Mouse (Mus musculus) adrenal gland, adult 2 months (tissue): Measurements from ENCODE around the gene Gm2237. TPM values are rescaled to one million over a fixed set of nuclear protein-coding genes. Genes with fewer than 3 reads are reported as not detected.
"Not testable (repeated sequence)": the region's sequence is repeated elsewhere in the genome, so short reads cannot be mapped to it uniquely, and the experiment has no call there.

Experiments used
- DNase-seq: peaks from one replicate; pipeline ENCODE4 v3.0.0; 2021
- long read RNA-seq: library from polyadenylated mRNA; stranded (forward); transcript quantifications from one replicate; pipeline ENCODE4 v2.0.0, GENCODE M21; 2021
- polyA plus RNA-seq: library from polyadenylated mRNA; depleted of rRNA; stranded (reverse); fragments of >200 nt; gene quantifications from 2 replicates; pipeline ENCODE4 v1.2.3, GENCODE M21; 2012; rRNA removed
- total RNA-seq, 2 experiments: library from RNA; stranded (reverse); gene quantifications; 2 replicates each; pipeline ENCODE4 v1.2.3; 2021

The Gm2237 gene
- total RNA-seq = under 1 TPM; 0.61 to 0.69 TPM
- 0.06 and 0.17 TPM in 2 replicates for polyA plus RNA-seq
- long read RNA-seq, partial matches to known transcripts = 0 of 1 reads
- long read RNA-seq, other reads (novel, unspliced or antisense) = 1 of 1 reads

- peak; percentile 57 for DNase-seq
Observed at GRCm38 (mm10) chr14:19584804-19585667, at the start of gene Gm2237. TSS of gene Gm2237 (minus strand) at chr14:19585135.

- not testable (repeated sequence) for DNase-seq
Observed at GRCm38 (mm10) chr14:19602481-19602880, 17.5 kb upstream of the Gm2237 start, which contains the start of gene Gm5458. TSS of gene Gm5458 (minus strand) at chr14:19602581.

- DNase-seq = not testable (repeated sequence)
Observed at GRCm38 (mm10) chr14:19549863-19550262, 35.1 kb downstream of the Gm2237 start, which contains the start of gene Gm2244. TSS of gene Gm2244 (minus strand) at chr14:19549963.

Other genes with a start within 250 kb of the Gm2237 start
- gene Gm21738, start 166.2 kb downstream of the Gm2237 start, total RNA-seq = not detected
- gene Gm21738, start 166.2 kb downstream of the Gm2237 start, polyA plus RNA-seq = not detected in 2 replicates
- not detected for gene Gm2244, start 35.2 kb downstream of the Gm2237 start, total RNA-seq
- gene Gm2244, start 35.2 kb downstream of the Gm2237 start, polyA plus RNA-seq = not detected in 2 replicates
- gene Gm5458, start 17.4 kb upstream of the Gm2237 start, total RNA-seq = not detected
- not detected in 2 replicates for gene Gm5458, start 17.4 kb upstream of the Gm2237 start, polyA plus RNA-seq
- 10 to 100 TPM; 10.8 to 14.9 TPM for gene Nid2, start 166.1 kb upstream of the Gm2237 start, total RNA-seq
- gene Nid2, start 166.1 kb upstream of the Gm2237 start, polyA plus RNA-seq = 13.4 and 16.6 TPM in 2 replicates
- 10 to 100 TPM; 75.4 to 84.4 TPM for gene Rtraf, start 238.7 kb upstream of the Gm2237 start, total RNA-seq
- 7.3 and 12.6 TPM in 2 replicates for gene Rtraf, start 238.7 kb upstream of the Gm2237 start, polyA plus RNA-seq